Mouse (Mus musculus) midbrain, embryonic 15.5 days (tissue): ENCODE measurements around the gene Aagab. TPM values are rescaled to one million over a fixed set of nuclear protein-coding genes. Genes with fewer than 3 reads are reported as not detected.

Experiments
- ATAC-seq: fragments of 200-750 bp; cut with Nextera tagmentation; replicated peaks from 2 replicates; pipeline ENCODE4 v1.8.0; 2017; ENCODE audit warnings: moderate TSS enrichment
- H3K27ac ChIP-seq: fragments of 300-500 bp; sonication (generic); 2 replicates; pipeline ENCODE4 v1.5.1; 2015; ENCODE audit warnings: mild to moderate bottlenecking, inconsistent platforms
- H3K27me3 ChIP-seq: fragments of 300-500 bp; sonication (generic); replicated peaks from 2 replicates; pipeline ENCODE4 v1.6.1; 2015; ENCODE audit warnings: inconsistent platforms
- H3K36me3 ChIP-seq: fragments of 300-500 bp; sonication (generic); replicated peaks from 2 replicates; pipeline ENCODE4 v1.6.1; 2015; ENCODE audit warnings: inconsistent platforms
- H3K4me1 ChIP-seq: fragments of 300-500 bp; sonication (generic); 2 replicates; pipeline ENCODE4 v1.6.1; 2015; ENCODE audit warnings: inconsistent platforms
- H3K4me2 ChIP-seq: fragments of 300-500 bp; sonication (generic); 2 replicates; pipeline ENCODE4 v1.6.1; 2015; ENCODE audit warnings: inconsistent platforms, mild to moderate bottlenecking, moderate library complexity
- H3K4me3 ChIP-seq: fragments of 300-500 bp; sonication (generic); 2 replicates; pipeline ENCODE4 v1.5.1; 2015; ENCODE audit warnings: mild to moderate bottlenecking, inconsistent platforms
- H3K9ac ChIP-seq: fragments of 300-500 bp; sonication (generic); 2 replicates; pipeline ENCODE4 v1.6.1; 2015; ENCODE audit warnings: mild to moderate bottlenecking, inconsistent platforms
- H3K9me3 ChIP-seq: fragments of 300-500 bp; sonication (generic); 2 replicates; pipeline ENCODE4 v1.6.1; 2016; ENCODE audit warnings: inconsistent platforms
- WGBS: fragments of 180-500 bp; shearing (Covaris S2); methylation state at CpG from one replicate; pipeline ENCODE4 v1.1.7; 2015; ENCODE audit warnings: mixed read lengths; 5-methylcytosine and 5-hydroxymethylcytosine counted together
- polyA plus RNA-seq: library from polyadenylated mRNA; unstranded; fragments of >200 nt; fragmentation: Nextera tagmentation; extraction: Ambion mirVana; gene quantifications from 2 replicates; pipeline ENCODE4 v1.2.1, GENCODE M21; 2015

Gene Aagab
- polyA plus RNA-seq, 1 experiment from 2014 or later: 61.0 TPM

- no peak for ATAC-seq
- 75% methylated on average over 7 of the region's 7 CpGs for WGBS
- H3K27ac ChIP-seq: no peak overlapping the region
- no peaks in the 10 kb centered on the region for H3K36me3 ChIP-seq
- no peaks in the 10 kb centered on the region for H3K9me3 ChIP-seq
- no peak overlapping the region for H3K4me3 ChIP-seq
- H3K27me3 ChIP-seq: no peaks in the 10 kb centered on the region
- no peak overlapping the region for H3K9ac ChIP-seq
- H3K4me2 ChIP-seq: no peak overlapping the region
- H3K4me1 ChIP-seq: no peaks in the 10 kb centered on the region
Measured at GRCm38 (mm10) chr9:63687413-63688015, 85.1 kb downstream of the Aagab start.

- Histone ChIP-seq H3K9ac (no peak overlapping the region), H3K27ac (no peak overlapping the region), H3K4me3 (no peak overlapping the region), H3K4me1 (no peaks in the 10 kb centered on the region), H3K4me2 (no peak overlapping the region), H3K36me3 (no peaks in the 10 kb centered on the region), H3K27me3 (no peaks in the 10 kb centered on the region), H3K9me3 (no peaks in the 10 kb centered on the region)
- ATAC-seq: no peak
- WGBS: 100% methylated on average over 1 of the region's 1 CpGs
Measured at GRCm38 (mm10) chr9:63690511-63690910, 88.1 kb downstream of the Aagab start.

DNA sequence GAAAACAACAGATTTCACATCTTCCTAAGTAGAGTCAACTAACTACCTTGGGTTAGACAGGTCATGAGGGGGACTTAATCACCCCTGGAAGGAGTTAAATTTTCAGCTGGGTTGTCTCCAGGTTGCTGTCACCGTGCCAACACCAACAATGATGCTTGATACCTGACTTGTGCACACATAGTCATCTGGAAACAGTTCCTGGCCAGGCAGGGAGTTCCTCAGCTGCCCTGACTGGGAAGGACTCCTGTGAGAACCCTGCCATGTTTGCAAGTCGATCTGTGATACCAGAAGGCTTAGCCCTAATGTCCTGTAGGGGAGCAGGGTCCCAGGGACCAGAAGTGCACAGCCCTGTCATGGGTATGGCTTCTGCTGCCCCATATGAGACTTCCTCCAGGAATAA is 89.5 kb downstream of the Aagab start:
- ATAC-seq: no peak
- H3K9ac ChIP-seq: no peak overlapping the region
- WGBS: 84% methylated on average over 2 of the region's 2 CpGs

More for the DNA sequence above, 89.5 kb downstream of the Aagab start:
- Histone ChIP-seq H3K4me1 (peaks cover 4% of the 10 kb centered on the region; the same call in 1 of the 2 replicates), H3K4me3 (no peak overlapping the region), H3K9me3 (no peaks in the 10 kb centered on the region), H3K4me2 (no peak overlapping the region), H3K27ac (no peak overlapping the region), H3K36me3 (no peaks in the 10 kb centered on the region), H3K27me3 (no peaks in the 10 kb centered on the region)

Other genes starting within 250 kb of the Aagab start
- 38.7 and 40.5 TPM in 2 replicates for gene Map2k5, start 224.8 kb upstream of the Aagab start, polyA plus RNA-seq
- gene 2300009A05Rik, start 203.4 kb upstream of the Aagab start, polyA plus RNA-seq: 63.0 and 64.5 TPM in 2 replicates
- 0.04 and 0.09 TPM in 2 replicates for gene Iqch, start 167 bp upstream of the Aagab start, polyA plus RNA-seq
- 7.2 and 9.1 TPM in 2 replicates for gene Smad3, start 155.3 kb downstream of the Aagab start, polyA plus RNA-seq